Mouse (Mus musculus): Measurements from ENCODE around the gene Pdcd2l. TPM values are rescaled to one million over a fixed set of nuclear protein-coding genes. Genes with fewer than 3 reads are reported as not detected.

Gene Pdcd2l
- polyA plus RNA-seq, 1 experiment from 2014 or later: 85.5 TPM

DNA sequence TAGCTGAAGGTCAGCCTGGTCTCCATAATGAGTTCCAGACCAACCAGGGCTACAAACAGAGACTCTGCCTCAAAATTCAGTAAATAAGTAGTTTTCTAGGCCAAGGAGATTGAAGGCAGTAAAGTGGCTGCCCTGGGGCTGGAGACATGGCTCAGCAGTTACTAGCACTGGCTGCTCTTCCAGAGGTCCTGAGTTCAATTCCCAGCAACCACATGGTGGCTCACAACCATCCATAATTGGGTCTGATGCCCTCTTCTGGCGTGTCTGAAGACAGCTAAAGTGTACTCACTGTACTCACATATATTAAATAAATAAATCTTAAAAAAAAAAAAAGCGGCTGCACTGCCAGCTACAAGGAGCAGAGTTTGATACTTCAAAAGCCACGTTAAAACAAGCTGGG, 30.5 kb downstream of the Pdcd2l start:
- no peaks in the 10 kb centered on the region for H3K27me3 ChIP-seq (ENCODE audit: insufficient read depth, poor library complexity, severe bottlenecking)
- 88% methylated on average over 3 of the region's 3 CpGs for WGBS
- H3K9me3 ChIP-seq: no peaks in the 10 kb centered on the region; the same call in 1 of the 2 replicates
- H3K27ac ChIP-seq: no peak overlapping the region
- 0 out of 2 replicates have a peak overlapping the region, but pooled peaks have one; percentile 98 for H3K4me3 ChIP-seq
- peaks cover 13% of the 10 kb centered on the region for H3K4me1 ChIP-seq (replicated peaks)
- no peak for DNase-seq (ENCODE audit: low spot score)
- H3K36me3 ChIP-seq: peaks cover 53% of the 10 kb centered on the region

DNA sequence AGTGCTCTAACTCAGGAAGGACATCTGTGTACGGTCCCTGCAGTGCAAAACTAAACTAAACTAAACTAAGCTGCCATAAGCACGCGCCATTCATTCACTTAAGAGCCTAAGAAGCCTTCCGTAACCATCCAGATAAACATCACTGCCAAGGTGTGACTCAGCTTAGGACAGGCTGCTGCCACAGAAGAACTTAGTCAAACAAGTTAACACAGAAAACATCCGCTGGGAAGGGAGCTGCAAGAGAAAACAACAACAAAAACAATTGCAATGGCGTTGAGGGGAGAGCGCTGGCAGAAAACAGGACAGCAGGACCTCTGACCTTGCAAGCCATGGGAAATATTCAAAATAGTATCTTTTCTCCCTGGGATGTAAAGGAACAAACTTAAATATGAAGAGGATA, 31.8 kb downstream of the Pdcd2l start:
- Histone ChIP-seq H3K9me3 (no peaks in the 10 kb centered on the region; the same call in 1 of the 2 replicates), H3K36me3 (peaks cover 66% of the 10 kb centered on the region), H3K27ac (no peak overlapping the region), H3K4me3 (no peak overlapping the region), H3K4me1 (replicated peaks) (peaks cover 13% of the 10 kb centered on the region), H3K27me3 (ENCODE audit: insufficient read depth, poor library complexity, severe bottlenecking) (no peaks in the 10 kb centered on the region)
- WGBS: 92% methylated on average over 7 of the region's 7 CpGs
- no peak for DNase-seq (ENCODE audit: low spot score)

DNA sequence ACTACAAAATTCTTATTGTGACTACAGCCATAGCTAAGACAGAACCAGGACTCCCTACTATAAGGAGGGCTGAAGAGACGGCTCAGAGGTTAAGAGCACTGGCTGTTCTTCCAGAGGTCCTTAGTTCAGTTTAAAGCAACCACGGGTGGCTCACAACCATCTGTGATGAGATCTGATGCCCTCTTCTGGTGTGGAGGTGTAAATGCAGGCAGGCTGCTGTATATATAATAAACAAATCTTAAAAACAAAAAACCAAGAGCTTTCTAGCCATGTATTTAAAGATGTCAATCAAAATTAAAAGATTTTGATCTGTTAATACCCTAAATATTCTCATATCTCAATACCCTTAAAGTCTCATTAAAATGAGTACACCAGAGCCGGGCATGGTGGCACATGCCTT, 37.3 kb downstream of the Pdcd2l start:
- DNase-seq (ENCODE audit: low spot score): no peak
- H3K27ac ChIP-seq: no peak overlapping the region
- no peak overlapping the region for H3K4me3 ChIP-seq
- no peaks in the 10 kb centered on the region for H3K4me1 ChIP-seq (replicated peaks)
- H3K9me3 ChIP-seq: no peaks in the 10 kb centered on the region
- H3K27me3 ChIP-seq (ENCODE audit: insufficient read depth, poor library complexity, severe bottlenecking): no peaks in the 10 kb centered on the region
- H3K36me3 ChIP-seq: peaks cover 96% of the 10 kb centered on the region
- WGBS: 90% methylated on average over 3 of the region's 3 CpGs

DNA sequence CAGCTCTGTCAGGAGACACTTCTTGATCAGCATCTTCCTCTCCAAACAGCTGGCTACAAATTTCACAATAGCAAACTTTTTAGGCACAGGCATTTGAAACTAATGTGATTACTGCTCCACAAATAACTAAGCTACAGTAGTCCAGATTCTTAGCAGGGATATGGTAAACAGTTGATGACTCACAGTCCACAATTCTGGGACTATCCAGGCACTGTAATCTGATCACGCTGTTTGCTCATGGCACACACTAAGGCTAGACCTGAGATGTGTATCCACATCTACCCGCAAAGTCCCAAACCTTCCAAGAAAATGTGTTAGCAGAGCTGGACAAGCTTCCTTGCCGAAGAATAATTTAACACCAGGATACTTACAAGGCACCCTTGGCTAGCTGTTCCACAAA, 38.5 kb downstream of the Pdcd2l start:
- no peak overlapping the region for H3K27ac ChIP-seq
- H3K9me3 ChIP-seq: no peaks in the 10 kb centered on the region
- DNase-seq (ENCODE audit: low spot score): no peak
- H3K4me1 ChIP-seq (replicated peaks): no peaks in the 10 kb centered on the region
- H3K27me3 ChIP-seq (ENCODE audit: insufficient read depth, poor library complexity, severe bottlenecking): no peaks in the 10 kb centered on the region
- H3K36me3 ChIP-seq: peaks cover 98% of the 10 kb centered on the region
- 96% methylated on average over 3 of the region's 3 CpGs for WGBS
- H3K4me3 ChIP-seq: no peak overlapping the region

DNA sequence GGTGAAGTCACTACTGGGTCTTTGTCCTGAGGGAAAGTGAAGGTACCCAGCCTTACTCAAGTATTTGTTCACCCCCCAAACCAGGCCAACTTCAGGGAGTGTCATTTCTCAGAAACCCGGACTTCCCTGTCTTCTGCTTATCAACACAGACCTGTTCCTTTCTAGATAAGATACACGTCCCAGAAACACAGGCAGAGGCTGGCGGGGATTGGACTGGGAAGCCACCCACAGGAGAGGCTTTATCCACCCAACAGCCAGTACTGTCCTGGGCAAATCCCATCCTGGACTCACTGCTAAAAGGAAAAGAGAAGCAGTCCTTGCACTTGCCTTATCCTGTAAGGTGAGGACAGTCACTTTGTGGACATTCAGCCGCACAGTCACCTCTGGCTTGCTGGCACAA, 49.3 kb downstream of the Pdcd2l start:
- Histone ChIP-seq H3K27ac (no peak overlapping the region), H3K36me3 (peaks cover 100% of the 10 kb centered on the region), H3K9me3 (no peaks in the 10 kb centered on the region), H3K27me3 (ENCODE audit: insufficient read depth, poor library complexity, severe bottlenecking) (no peaks in the 10 kb centered on the region), H3K4me1 (replicated peaks) (no peaks in the 10 kb centered on the region), H3K4me3 (no peak overlapping the region)
- DNase-seq (ENCODE audit: low spot score): no peak
- WGBS: 95% methylated on average over 4 of the region's 4 CpGs

DNA sequence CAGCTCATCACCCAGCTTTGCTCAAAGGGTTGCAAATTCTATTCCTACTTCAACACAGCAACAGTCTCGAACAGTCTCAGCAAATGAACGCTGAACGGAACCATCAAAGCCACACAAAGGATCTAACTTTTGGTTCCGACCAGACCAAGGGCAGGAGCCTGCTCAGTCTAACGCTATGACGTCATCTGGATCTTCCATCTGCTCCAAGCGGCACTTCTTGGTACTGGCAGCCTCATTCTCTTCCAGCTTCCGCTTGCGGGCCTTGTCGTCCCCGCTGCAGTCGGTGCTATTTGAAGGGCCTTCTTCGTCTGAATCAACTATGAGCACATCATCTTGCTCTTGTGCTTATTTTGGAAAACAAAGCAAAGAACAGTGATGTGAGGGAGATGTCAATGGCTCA, 55.3 kb downstream of the Pdcd2l start:
- 96% methylated on average over 13 of the region's 13 CpGs for WGBS
- Histone ChIP-seq H3K9me3 (no peaks in the 10 kb centered on the region), H3K4me3 (no peak overlapping the region), H3K27me3 (ENCODE audit: insufficient read depth, poor library complexity, severe bottlenecking) (no peaks in the 10 kb centered on the region), H3K27ac (no peak overlapping the region), H3K36me3 (peaks cover 67% of the 10 kb centered on the region), H3K4me1 (replicated peaks) (no peaks in the 10 kb centered on the region)
- no peak for DNase-seq (ENCODE audit: low spot score)

DNA sequence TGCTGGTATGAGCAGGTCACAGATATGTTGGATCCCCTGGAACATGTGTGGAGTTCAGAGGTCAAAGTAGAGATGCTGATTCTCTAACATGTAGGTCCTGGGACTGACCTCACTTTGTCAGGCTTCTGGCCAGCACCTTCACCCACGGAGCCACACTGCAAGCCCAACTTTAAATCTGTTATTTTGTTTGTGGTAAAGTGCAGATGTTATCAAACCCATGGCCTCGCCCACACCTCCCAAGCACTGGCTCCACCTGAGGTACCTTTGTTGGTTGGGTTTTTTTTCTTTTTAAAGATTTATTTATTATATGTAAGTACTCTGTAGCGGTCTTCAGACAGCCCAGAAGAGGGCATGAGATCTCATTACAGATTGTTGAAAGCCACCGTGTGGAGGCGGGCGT, 57.0 kb downstream of the Pdcd2l start:
- DNase-seq (ENCODE audit: low spot score): no peak
- 92% methylated on average over 6 of the region's 6 CpGs for WGBS
- Histone ChIP-seq H3K27ac (no peak overlapping the region), H3K27me3 (ENCODE audit: insufficient read depth, poor library complexity, severe bottlenecking) (no peaks in the 10 kb centered on the region), H3K4me3 (no peak overlapping the region), H3K4me1 (replicated peaks) (no peaks in the 10 kb centered on the region), H3K9me3 (no peaks in the 10 kb centered on the region), H3K36me3 (peaks cover 51% of the 10 kb centered on the region)

Other genes with a start within 250 kb of the Pdcd2l start
- not detected in 2 replicates for gene Scgb2b27, start 182.7 kb downstream of the Pdcd2l start, polyA plus RNA-seq (2016; fragmentation: Nextera tagmentation; extraction: Ambion mirVana)
- not detected in 2 replicates for gene Scgb1b27, start 175.2 kb downstream of the Pdcd2l start, polyA plus RNA-seq (2016; fragmentation: Nextera tagmentation; extraction: Ambion mirVana)
- gene Scgb1b30, start 101.2 kb downstream of the Pdcd2l start, polyA plus RNA-seq (2016; fragmentation: Nextera tagmentation; extraction: Ambion mirVana): not detected in 2 replicates
- 4.0 and 4.8 TPM in 2 replicates for gene Wtip, start 63.4 kb downstream of the Pdcd2l start, polyA plus RNA-seq (2016; fragmentation: Nextera tagmentation; extraction: Ambion mirVana)
- 239 and 277 TPM in 2 replicates for gene Uba2, start 27.1 kb downstream of the Pdcd2l start, polyA plus RNA-seq (2016; fragmentation: Nextera tagmentation; extraction: Ambion mirVana)
- 313 and 393 TPM in 2 replicates for gene Gpi1, start 33.7 kb upstream of the Pdcd2l start, polyA plus RNA-seq (2016; fragmentation: Nextera tagmentation; extraction: Ambion mirVana)
- not detected in 2 replicates for gene Gm6096, start 54.4 kb upstream of the Pdcd2l start, polyA plus RNA-seq (2016; fragmentation: Nextera tagmentation; extraction: Ambion mirVana)
- 25.2 and 26.8 TPM in 2 replicates for gene 4931406P16Rik, start 116.9 kb upstream of the Pdcd2l start, polyA plus RNA-seq (2016; fragmentation: Nextera tagmentation; extraction: Ambion mirVana)
- 84.5 and 104 TPM in 2 replicates for gene Lsm14a, start 196.7 kb upstream of the Pdcd2l start, polyA plus RNA-seq (2016; fragmentation: Nextera tagmentation; extraction: Ambion mirVana)

Measured in hindbrain, embryonic 10.5 days (tissue).